Mouse (Mus musculus) megakaryocyte, embryonic 14.5 days (primary cell): ENCODE data around the gene Jtb. TPM values are rescaled to one million over a fixed set of nuclear protein-coding genes. Genes with fewer than 3 reads are reported as not detected.

Experiments used
- H3K27me3 ChIP-seq: replicated peaks from 2 replicates; pipeline ENCODE3; 2012; ENCODE audit warnings: inconsistent platforms
- H3K36me3 ChIP-seq: replicated peaks from 2 replicates; pipeline ENCODE3; 2012; ENCODE audit warnings: low read length, inconsistent platforms, mixed read lengths
- H3K4me1 ChIP-seq: 2 replicates; pipeline ENCODE4 v1.6.1; 2012; ENCODE audit warnings: inconsistent platforms
- H3K4me3 ChIP-seq: replicated peaks from 2 replicates; pipeline ENCODE3; 2012; ENCODE audit warnings: moderate library complexity, mild to moderate bottlenecking, inconsistent platforms
- H3K9me3 ChIP-seq: 2 replicates; pipeline ENCODE4 v1.6.1; 2012; ENCODE audit warnings: inconsistent platforms
- FLI1 ChIP-seq: IDR thresholded peaks from 2 replicates; pipeline ENCODE4 v1.6.1; 2012; ENCODE audit warnings: low read length, inconsistent platforms, mixed read lengths
- GATA1 ChIP-seq: IDR thresholded peaks from 3 replicates; pipeline ENCODE4 v1.6.1; 2012; ENCODE audit warnings: mixed read lengths, low read length, inconsistent platforms, borderline replicate concordance
- polyA plus RNA-seq: library from polyadenylated mRNA; stranded (reverse); fragments of >175 nt; gene quantifications from 2 replicates; pipeline ENCODE4 v1.2.3, GENCODE M21; 2012; ENCODE audit warnings: low replicate concordance; ENCODE audit not compliant: insufficient read depth

Jtb gene
- polyA plus RNA-seq, 1 experiment = 132 TPM

GRCm38 (mm10) chr3:90256731-90257530 lies 25.5 kb downstream of the Jtb start:
- TF ChIP-seq GATA1 (no peak), FLI1 (no peak)
- no peaks in the 10 kb centered on the region for H3K9me3 ChIP-seq

GRCm38 (mm10) chr3:90258521-90258920 lies 27.1 kb downstream of the Jtb start:
- no peaks in the 10 kb centered on the region for H3K9me3 ChIP-seq
- no peaks in the 10 kb centered on the region for H3K27me3 ChIP-seq
- no peak for TF ChIP-seq FLI1
- no peak for TF ChIP-seq GATA1
- no peak overlapping the region for H3K4me3 ChIP-seq
- peaks cover 44% of the 10 kb centered on the region for H3K4me1 ChIP-seq
- peaks cover 78% of the 10 kb centered on the region for H3K36me3 ChIP-seq

More at GRCm38 (mm10) chr3:90256731-90257530, 25.5 kb downstream of the Jtb start:
- Histone ChIP-seq H3K27me3 (no peaks in the 10 kb centered on the region), H3K4me3 (no peak overlapping the region), H3K4me1 (peaks cover 33% of the 10 kb centered on the region), H3K36me3 (peaks cover 62% of the 10 kb centered on the region)

GRCm38 (mm10) chr3:90263121-90263771 lies 31.8 kb downstream of the Jtb start:
- Histone ChIP-seq H3K9me3 (no peaks in the 10 kb centered on the region), H3K4me3 (peak overlapping the region; percentile 16), H3K27me3 (no peaks in the 10 kb centered on the region), H3K4me1 (peaks cover 52% of the 10 kb centered on the region), H3K36me3 (peaks cover 76% of the 10 kb centered on the region)
- TF ChIP-seq FLI1 = no peak

- H3K36me3 ChIP-seq = peaks cover 76% of the 10 kb centered on the region
- H3K9me3 ChIP-seq = no peaks in the 10 kb centered on the region
- peaks cover 64% of the 10 kb centered on the region for H3K4me1 ChIP-seq
- no peaks in the 10 kb centered on the region for H3K27me3 ChIP-seq
- H3K4me3 ChIP-seq = peak overlapping the region; percentile 95
- TF ChIP-seq FLI1 (no peak), GATA1 (no peak)
Measured at GRCm38 (mm10) chr3:90264687-90265033, 33.3 kb downstream of the Jtb start.

GRCm38 (mm10) chr3:90265034-90265931 lies 33.9 kb downstream of the Jtb start, which contains the start of gene Dennd4b:
TSS of gene Dennd4b (plus strand) at chr3:90265185.
- TF ChIP-seq GATA1 (no peak), FLI1 (no peak)
- Histone ChIP-seq H3K27me3 (no peaks in the 10 kb centered on the region), H3K4me1 (peaks cover 68% of the 10 kb centered on the region), H3K4me3 (peak within 1 kb of the TSS; percentile 95), H3K36me3 (peaks cover 76% of the 10 kb centered on the region), H3K9me3 (no peaks in the 10 kb centered on the region)

GRCm38 (mm10) chr3:90265932-90266741 lies 34.7 kb downstream of the Jtb start:
- Histone ChIP-seq H3K36me3 (peaks cover 76% of the 10 kb centered on the region), H3K27me3 (no peaks in the 10 kb centered on the region), H3K9me3 (no peaks in the 10 kb centered on the region), H3K4me1 (peaks cover 67% of the 10 kb centered on the region), H3K4me3 (peak overlapping the region; percentile 95)
- TF ChIP-seq GATA1 (no peak), FLI1 (no peak)

GRCm38 (mm10) chr3:90266901-90267775 lies 35.7 kb downstream of the Jtb start:
- no peak for TF ChIP-seq GATA1
- TF ChIP-seq FLI1 = no peak
- H3K4me1 ChIP-seq = peaks cover 73% of the 10 kb centered on the region
- no peaks in the 10 kb centered on the region for H3K9me3 ChIP-seq
- H3K4me3 ChIP-seq = peak overlapping the region; percentile 95
- H3K27me3 ChIP-seq = no peaks in the 10 kb centered on the region
- H3K36me3 ChIP-seq = peaks cover 76% of the 10 kb centered on the region

GRCm38 (mm10) chr3:90268190-90268589 lies 36.8 kb downstream of the Jtb start:
- Histone ChIP-seq H3K27me3 (no peaks in the 10 kb centered on the region), H3K36me3 (peaks cover 76% of the 10 kb centered on the region)

More at GRCm38 (mm10) chr3:90268190-90268589, 36.8 kb downstream of the Jtb start:
- H3K4me1 ChIP-seq = peaks cover 72% of the 10 kb centered on the region
- TF ChIP-seq GATA1 = no peak
- TF ChIP-seq FLI1 = no peak
- no peaks in the 10 kb centered on the region for H3K9me3 ChIP-seq
- peak overlapping the region; percentile 64 for H3K4me3 ChIP-seq
